Mouse (Mus musculus) hindbrain, embryonic 15.5 days (tissue): ENCODE results near the gene Timm17b. TPM values are rescaled to one million over a fixed set of nuclear protein-coding genes. Genes with fewer than 3 reads are reported as not detected.
"Not testable (repeated sequence)": the region's sequence is repeated elsewhere in the genome, so short reads cannot be mapped to it uniquely, and the experiment has no call there.

Experiments used
- ATAC-seq: fragments of 200-750 bp; cut with Nextera tagmentation; 2 replicates; pipeline ENCODE4 v1.8.0; 2017; ENCODE audit warnings: low read depth, moderate number of reproducible peaks, moderate TSS enrichment; ENCODE audit not compliant: low FRiP score
- H3K27ac ChIP-seq: fragments of 300-500 bp; sonication (generic); replicated peaks from 2 replicates; pipeline ENCODE4 v1.5.1; 2015; ENCODE audit warnings: mild to moderate bottlenecking, inconsistent platforms
- H3K27me3 ChIP-seq: fragments of 300-500 bp; sonication (generic); 2 replicates; pipeline ENCODE4 v1.6.1; 2015; ENCODE audit warnings: control low read depth, inconsistent platforms
- H3K36me3 ChIP-seq: fragments of 300-500 bp; sonication (generic); 2 replicates; pipeline ENCODE4 v1.6.1; 2015; ENCODE audit warnings: control low read depth, inconsistent platforms
- H3K4me1 ChIP-seq: fragments of 300-500 bp; sonication (generic); replicated peaks from 2 replicates; pipeline ENCODE4 v1.6.1; 2015; ENCODE audit warnings: control low read depth, inconsistent platforms
- H3K4me2 ChIP-seq: fragments of 300-500 bp; sonication (generic); 2 replicates; pipeline ENCODE4 v1.6.1; 2015; ENCODE audit warnings: moderate library complexity, mild to moderate bottlenecking, inconsistent platforms
- H3K4me3 ChIP-seq: fragments of 300-500 bp; sonication (generic); 2 replicates; pipeline ENCODE4 v1.5.1; 2015; ENCODE audit warnings: mild to moderate bottlenecking, inconsistent platforms
- H3K9ac ChIP-seq: fragments of 300-500 bp; sonication (generic); 2 replicates; pipeline ENCODE4 v1.6.1; 2015; ENCODE audit warnings: inconsistent platforms
- H3K9me3 ChIP-seq: fragments of 300-500 bp; sonication (generic); 2 replicates; pipeline ENCODE4 v1.6.1; 2016; ENCODE audit warnings: control low read depth, inconsistent platforms
- WGBS: fragments of 180-500 bp; shearing (Covaris S2); methylation state at CpG from one replicate; pipeline ENCODE4 v1.1.7; 2015; 5-methylcytosine and 5-hydroxymethylcytosine counted together
- polyA plus RNA-seq: library from polyadenylated mRNA; unstranded; fragments of >200 nt; fragmentation: Nextera tagmentation; extraction: Ambion mirVana; gene quantifications from 2 replicates; pipeline ENCODE4 v1.2.1, GENCODE M21; 2015

Gene Timm17b
- polyA plus RNA-seq, 1 experiment from 2014 or later, result 158 TPM

DNA sequence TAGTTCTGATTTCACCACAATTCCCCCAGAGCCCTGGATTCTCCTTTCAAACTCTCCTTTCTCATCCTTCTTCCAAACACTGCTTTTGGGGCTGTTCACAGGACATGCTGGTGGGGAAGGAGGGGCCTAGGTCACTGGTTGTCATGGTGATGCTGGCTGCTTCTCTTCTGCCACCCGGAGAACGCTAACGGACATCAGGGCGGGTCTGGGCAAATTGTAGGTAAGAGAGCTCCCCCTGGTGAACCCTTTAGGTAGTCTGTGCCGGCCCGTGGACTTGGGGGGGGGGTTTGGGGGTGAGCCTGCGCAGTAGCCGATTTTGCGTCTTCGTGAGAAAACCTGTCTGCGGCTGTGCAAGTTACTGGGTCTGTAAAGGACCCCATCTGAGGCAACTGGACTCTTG, 19.3 kb upstream of the Timm17b start:
- H3K27me3 ChIP-seq, result no peaks in the 10 kb centered on the region
- peak; percentile 40 for ATAC-seq
- H3K27ac ChIP-seq, result 0 out of 2 replicates have a peak overlapping the region, but pooled peaks have one; percentile 42
- H3K4me2 ChIP-seq, result peak overlapping the region; percentile 84
- H3K9me3 ChIP-seq, result no peaks in the 10 kb centered on the region
- H3K4me1 ChIP-seq, result peaks cover 15% of the 10 kb centered on the region; the same call in 1 of the 2 replicates
- peak overlapping the region; percentile 58 for H3K4me3 ChIP-seq
- H3K36me3 ChIP-seq, result no peaks in the 10 kb centered on the region
- H3K9ac ChIP-seq, result 0 out of 2 replicates have a peak overlapping the region, but pooled peaks have one; percentile 7
- 11% methylated on average over 11 of the region's 11 CpGs for WGBS

DNA sequence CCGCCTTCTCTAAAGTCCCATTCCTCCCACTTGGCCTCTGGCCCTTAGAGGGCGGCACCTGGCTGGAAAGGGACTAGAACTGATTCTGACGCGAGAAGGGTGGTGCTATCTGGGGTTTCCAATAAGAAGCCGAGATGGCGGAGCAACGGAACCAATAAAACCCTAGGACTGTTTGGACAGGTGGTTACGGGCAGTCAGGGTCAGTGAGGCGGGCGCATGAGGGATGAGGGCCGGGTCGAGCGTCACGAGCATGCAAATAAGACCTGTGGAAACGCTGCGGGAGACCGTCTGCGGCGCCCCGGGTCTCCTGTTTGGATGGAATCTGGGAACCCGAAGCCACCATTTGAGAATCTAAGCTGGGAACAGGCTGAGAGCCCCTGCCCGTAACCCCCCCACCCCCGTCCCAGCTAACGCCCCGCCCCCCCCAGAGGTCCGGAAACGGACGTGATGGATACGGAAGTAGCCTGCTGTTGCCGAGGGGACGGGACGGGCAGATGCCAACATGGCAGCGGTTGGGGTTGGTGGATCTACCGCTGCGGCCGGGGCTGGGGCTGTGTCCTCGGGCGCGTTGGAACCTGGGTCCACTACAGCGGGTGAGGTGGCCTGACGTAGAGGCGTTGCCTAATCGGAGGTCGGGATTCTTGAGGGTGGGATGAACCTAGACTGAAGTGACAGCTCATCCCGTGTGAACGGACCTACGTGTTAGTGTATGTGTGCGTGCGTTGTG, 15.2 kb upstream of the Timm17b start, which contains the start of gene Slc35a2:
Gene Slc35a2, plus strand, starts transcription at position 188 of the 727 bp plus-strand sequence.
- 21% methylated on average over 49 of the region's 49 CpGs for WGBS
- H3K27me3 ChIP-seq, result no peaks in the 10 kb centered on the region
- H3K9me3 ChIP-seq, result no peaks in the 10 kb centered on the region

DNA sequence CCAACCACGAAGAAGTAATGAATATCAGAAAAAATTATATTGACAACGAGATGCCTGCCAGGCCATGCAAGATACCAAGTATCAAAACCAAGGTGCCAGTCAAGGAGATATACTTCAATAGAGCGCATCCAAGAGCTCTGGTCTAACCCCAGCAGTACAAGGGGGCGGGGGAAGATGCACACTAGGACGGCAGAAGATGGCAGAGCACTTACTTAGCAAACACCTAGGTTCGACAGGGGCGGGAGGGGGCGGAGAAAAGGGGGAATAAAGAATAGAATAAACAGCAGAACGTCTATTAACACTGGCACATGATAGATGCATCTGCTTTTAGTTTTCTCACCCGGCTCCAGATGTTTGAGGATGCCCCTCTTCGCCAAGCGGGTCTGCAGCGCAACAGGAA, 946 bp upstream of the Timm17b start:
- H3K27me3 ChIP-seq, result no peaks in the 10 kb centered on the region
- no peaks in the 10 kb centered on the region for H3K9me3 ChIP-seq
- peaks cover 16% of the 10 kb centered on the region for H3K36me3 ChIP-seq
- H3K27ac ChIP-seq, result peak overlapping the region; percentile 93
- peaks cover 17% of the 10 kb centered on the region for H3K4me1 ChIP-seq
- WGBS, result 40% methylated on average over 12 of the region's 13 CpGs
- peak overlapping the region; percentile 66 for H3K4me3 ChIP-seq
- ATAC-seq, result no peak
- peak overlapping the region; percentile 59 for H3K4me2 ChIP-seq
- H3K9ac ChIP-seq, result peak overlapping the region; percentile 49

More for the DNA sequence above, 15.2 kb upstream of the Timm17b start, which contains the start of gene Slc35a2:
- Histone ChIP-seq H3K4me1 (peaks cover 16% of the 10 kb centered on the region; the same call in 1 of the 2 replicates), H3K36me3 (no peaks in the 10 kb centered on the region), H3K9ac (peak within 1 kb of the TSS; percentile 49), H3K27ac (peak within 1 kb of the TSS; percentile 92), H3K4me2 (peak within 1 kb of the TSS; percentile 58), H3K4me3 (peak within 1 kb of the TSS; percentile 60)
- peak; percentile 91 for ATAC-seq

DNA sequence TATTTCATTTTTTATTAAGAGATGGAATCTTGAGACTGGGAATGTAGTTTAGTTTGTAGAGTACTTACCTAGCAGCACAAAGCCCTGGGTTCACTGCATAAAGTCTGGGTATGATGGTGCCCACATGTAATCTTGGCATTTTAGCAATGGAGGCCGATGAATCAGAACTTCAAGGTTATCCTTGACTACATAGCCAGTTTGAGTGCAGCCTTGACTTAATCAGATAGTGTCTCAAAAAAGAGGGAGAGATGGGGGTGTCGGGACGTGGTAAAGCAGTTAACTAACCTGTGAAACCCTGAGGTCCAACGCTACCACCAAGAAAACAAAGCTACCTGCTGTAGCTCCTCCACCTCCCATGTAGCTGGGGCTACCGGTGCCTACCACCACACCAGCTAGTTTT, 5.3 kb downstream of the Timm17b start:
- no peak overlapping the region for H3K4me2 ChIP-seq
- no peaks in the 10 kb centered on the region for H3K36me3 ChIP-seq
- 90% methylated on average over 5 of the region's 5 CpGs for WGBS
- no peak overlapping the region for H3K4me3 ChIP-seq
- no peak overlapping the region for H3K9ac ChIP-seq
- no peaks in the 10 kb centered on the region for H3K9me3 ChIP-seq
- peaks cover 8% of the 10 kb centered on the region; the same call in 1 of the 2 replicates for H3K4me1 ChIP-seq
- ATAC-seq, result no peak
- H3K27me3 ChIP-seq, result no peaks in the 10 kb centered on the region
- H3K27ac ChIP-seq, result no peak overlapping the region

DNA sequence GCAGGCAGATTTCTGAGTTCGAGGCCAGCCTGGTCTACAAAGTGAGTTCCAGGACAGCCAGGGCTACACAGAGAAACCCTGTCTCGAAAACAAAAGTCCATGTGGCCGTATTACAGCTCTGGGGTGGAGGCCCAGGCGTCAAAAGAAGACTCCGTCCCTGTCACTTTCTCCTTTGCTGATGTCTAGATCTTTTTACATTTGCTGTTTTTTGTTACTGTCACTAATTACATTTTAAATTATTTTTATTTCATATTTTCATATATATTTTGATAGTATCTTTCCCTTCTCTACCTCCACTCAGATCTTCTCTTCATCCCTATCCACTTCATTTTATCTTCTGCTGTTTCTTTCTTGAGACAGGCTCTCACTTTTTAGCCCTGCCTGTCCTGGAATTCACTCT, 8.6 kb downstream of the Timm17b start, which contains the start of gene Gm10491:
Gene Gm10491, minus strand, starts transcription at position 101 of the 400 bp plus-strand sequence.
- Histone ChIP-seq H3K4me2 (no peak within 1 kb of the TSS), H3K4me3 (no peak within 1 kb of the TSS), H3K9me3 (no peaks in the 10 kb centered on the region), H3K4me1 (no peaks in the 10 kb centered on the region), H3K36me3 (no peaks in the 10 kb centered on the region), H3K27ac (no peak within 1 kb of the TSS), H3K27me3 (no peaks in the 10 kb centered on the region), H3K9ac (no peak within 1 kb of the TSS)
- 81% methylated on average over 5 of the region's 5 CpGs for WGBS
- no peak for ATAC-seq

DNA sequence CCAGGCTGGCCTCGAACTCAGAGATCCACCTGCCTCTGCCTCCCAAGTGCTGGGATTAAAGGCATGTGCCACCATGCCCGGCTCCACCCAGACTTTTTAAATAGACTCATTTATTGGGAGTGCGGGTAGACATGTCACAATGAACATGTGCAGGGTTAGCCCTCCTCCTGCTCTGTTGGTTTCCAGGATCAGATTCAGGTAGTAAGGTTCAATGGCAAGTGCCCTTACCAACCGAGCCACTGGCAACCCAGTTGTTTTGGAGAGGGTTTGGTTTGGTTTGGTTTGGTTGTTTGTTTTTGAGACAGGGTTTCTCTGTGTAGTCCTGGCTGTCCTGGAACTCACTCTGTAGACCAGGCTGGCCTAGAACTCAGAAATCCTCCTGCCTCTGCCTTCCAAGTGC, 10.1 kb downstream of the Timm17b start, which contains the start of gene Gm10490:
Gene Gm10490, plus strand, starts transcription at position 301 of the 400 bp plus-strand sequence.
- 97% methylated on average over 4 of the region's 4 CpGs for WGBS
- not testable (repeated sequence) for H3K4me1 ChIP-seq, ATAC-seq

DNA sequence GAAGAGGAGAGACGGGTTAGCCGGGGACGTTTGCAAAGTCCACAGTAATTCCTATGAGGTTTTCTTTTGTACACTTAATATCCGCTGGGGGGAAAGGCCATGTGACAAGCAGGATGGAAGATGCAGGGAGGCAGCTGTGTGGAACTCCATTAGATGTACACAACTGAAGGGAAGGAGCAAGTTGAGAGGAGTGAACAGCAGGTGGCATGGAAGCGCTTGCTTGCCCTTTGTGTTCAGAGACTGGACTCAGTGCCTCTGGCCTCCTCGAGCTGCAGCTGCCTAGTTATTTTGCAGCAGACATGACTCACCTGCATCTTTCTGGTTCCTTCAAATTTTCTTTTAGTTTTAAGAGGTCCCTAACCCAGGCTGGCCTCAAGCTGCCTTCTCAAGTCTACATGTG, 11.3 kb downstream of the Timm17b start:
- H3K27me3 ChIP-seq, result no peaks in the 10 kb centered on the region
- 50% methylated on average over 6 of the region's 6 CpGs for WGBS
- ATAC-seq, result 0 out of 2 replicates have a peak, but pooled peaks have one; percentile 30
- no peak overlapping the region for H3K4me2 ChIP-seq
- H3K9ac ChIP-seq, result no peak overlapping the region
- no peaks in the 10 kb centered on the region for H3K4me1 ChIP-seq
- no peak overlapping the region for H3K27ac ChIP-seq
- no peaks in the 10 kb centered on the region for H3K9me3 ChIP-seq
- H3K4me3 ChIP-seq, result no peak overlapping the region
- no peaks in the 10 kb centered on the region for H3K36me3 ChIP-seq

More for the DNA sequence above, 10.1 kb downstream of the Timm17b start, which contains the start of gene Gm10490:
- H3K36me3 ChIP-seq, H3K9ac ChIP-seq, H3K27ac ChIP-seq, H3K27me3 ChIP-seq, H3K4me2 ChIP-seq, H3K4me3 ChIP-seq, H3K9me3 ChIP-seq: not testable (repeated sequence)

DNA sequence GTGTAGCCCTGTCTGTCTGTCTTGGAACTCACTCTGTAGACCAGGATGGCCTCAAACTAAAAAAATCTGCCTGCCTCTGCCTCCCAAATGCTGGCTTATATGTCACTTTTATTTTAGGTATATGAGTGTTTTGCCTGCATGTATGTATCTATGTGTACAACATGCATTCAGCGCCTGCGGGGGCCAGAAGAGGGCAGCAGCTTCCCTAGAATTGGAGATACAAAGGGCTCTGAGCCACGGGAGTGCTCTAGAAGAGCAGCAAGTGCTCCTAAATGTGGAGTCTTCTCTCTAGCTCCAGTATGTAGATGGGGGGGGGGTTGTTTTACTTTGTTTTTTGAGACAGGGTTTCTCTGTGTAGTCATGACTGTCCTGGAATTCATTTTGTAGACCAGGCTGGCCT, 16.5 kb downstream of the Timm17b start:
- not testable (repeated sequence) for H3K4me3 ChIP-seq, H3K27ac ChIP-seq, H3K36me3 ChIP-seq, H3K4me2 ChIP-seq, H3K27me3 ChIP-seq, H3K9me3 ChIP-seq, ATAC-seq, H3K9ac ChIP-seq, H3K4me1 ChIP-seq
- 25% methylated on average over 3 of the region's 3 CpGs for WGBS

DNA sequence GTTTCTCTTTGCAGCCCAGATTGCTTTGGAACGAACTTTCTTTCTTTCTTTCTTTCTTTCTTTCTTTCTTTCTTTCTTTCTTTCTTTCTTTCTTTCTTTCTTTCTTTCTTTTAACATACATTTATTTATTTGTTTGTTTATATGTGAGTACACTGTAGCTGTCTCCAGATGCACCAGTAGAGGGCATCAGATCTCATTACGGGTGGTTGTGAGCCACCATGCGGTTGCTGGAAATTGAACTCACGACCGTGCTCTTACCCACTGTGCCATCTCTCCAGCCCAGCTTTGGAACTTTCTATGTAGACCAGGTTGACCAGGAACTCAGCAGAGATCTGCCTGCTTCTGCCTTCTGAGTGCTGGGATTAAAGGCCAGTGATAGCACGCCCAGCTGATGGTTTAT, 18.8 kb downstream of the Timm17b start:
- not testable (repeated sequence) for H3K4me2 ChIP-seq, H3K27me3 ChIP-seq, H3K9me3 ChIP-seq, H3K36me3 ChIP-seq, H3K4me3 ChIP-seq, ATAC-seq, H3K4me1 ChIP-seq, H3K9ac ChIP-seq, H3K27ac ChIP-seq
- WGBS, result 74% methylated on average over 6 of the region's 6 CpGs

DNA sequence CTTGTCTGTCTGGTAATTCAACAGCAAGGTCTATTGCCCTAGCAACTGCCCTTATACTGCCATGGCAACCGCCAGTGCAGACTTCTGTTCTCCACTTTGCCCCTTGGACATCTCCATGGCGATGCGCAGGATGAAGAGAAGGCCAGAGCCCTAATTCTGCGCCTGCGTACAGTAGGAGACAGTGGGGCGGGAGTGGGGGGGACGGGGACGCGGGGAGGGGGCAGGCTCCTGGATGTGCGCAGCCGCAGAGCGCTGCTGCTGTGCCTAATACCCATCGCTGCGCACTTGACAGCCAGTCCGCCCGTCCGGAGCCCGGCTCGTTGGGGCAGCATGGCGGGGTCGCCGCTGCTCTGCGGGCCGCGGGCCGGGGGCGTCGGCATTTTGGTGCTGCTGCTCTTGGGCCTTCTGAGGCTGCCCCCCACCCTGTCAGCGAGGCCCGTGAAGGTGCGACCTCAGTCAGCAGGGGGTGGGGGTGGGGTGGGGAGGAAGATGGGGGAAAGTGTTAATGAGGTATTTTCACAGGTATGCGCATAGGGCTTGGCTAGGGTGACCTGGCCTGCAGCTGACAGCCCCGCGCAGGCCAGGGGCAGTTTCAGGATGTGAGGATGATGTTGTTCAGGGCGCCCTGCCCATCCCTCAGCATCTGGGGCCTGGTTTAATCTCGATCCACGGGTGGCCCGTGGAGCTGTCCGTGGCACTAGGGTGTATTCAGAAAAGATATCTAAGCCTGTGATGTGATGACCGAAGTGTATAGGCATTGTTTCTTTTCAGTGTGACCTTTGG, 20.6 kb downstream of the Timm17b start, which contains the start of gene Pcsk1n:
Gene Pcsk1n, plus strand, starts transcription at position 222 of the 783 bp plus-strand sequence.
- Histone ChIP-seq H3K27me3 (no peaks in the 10 kb centered on the region), H3K4me3 (peak within 1 kb of the TSS; percentile 53), H3K9ac (peak within 1 kb of the TSS; percentile 64), H3K4me2 (peak within 1 kb of the TSS; percentile 70), H3K9me3 (no peaks in the 10 kb centered on the region), H3K27ac (peak within 1 kb of the TSS; percentile 85), H3K36me3 (no peaks in the 10 kb centered on the region; the same call in 1 of the 2 replicates), H3K4me1 (peaks cover 12% of the 10 kb centered on the region; the same call in 1 of the 2 replicates)
- 15% methylated on average over 29 of the region's 40 CpGs for WGBS
- peak; percentile 93 for ATAC-seq

DNA sequence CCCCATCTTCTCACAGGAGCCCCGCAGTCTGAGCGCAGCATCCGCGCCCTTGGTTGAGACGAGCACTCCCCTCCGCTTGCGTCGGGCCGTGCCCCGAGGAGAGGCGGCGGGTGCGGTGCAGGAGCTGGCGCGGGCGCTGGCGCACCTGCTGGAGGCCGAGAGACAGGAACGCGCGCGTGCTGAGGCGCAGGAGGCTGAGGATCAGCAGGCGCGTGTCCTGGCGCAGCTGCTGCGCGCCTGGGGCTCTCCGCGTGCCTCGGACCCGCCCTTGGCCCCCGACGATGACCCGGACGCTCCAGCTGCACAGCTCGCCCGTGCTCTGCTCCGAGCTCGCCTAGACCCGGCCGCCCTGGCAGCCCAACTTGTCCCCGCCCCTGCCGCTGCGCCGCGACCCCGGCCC, 22.9 kb downstream of the Timm17b start:
- Histone ChIP-seq H3K4me2 (peak overlapping the region; percentile 70), H3K27me3 (no peaks in the 10 kb centered on the region), H3K4me1 (peaks cover 12% of the 10 kb centered on the region; the same call in 1 of the 2 replicates), H3K9ac (peak overlapping the region; percentile 53), H3K27ac (peak overlapping the region; percentile 85), H3K36me3 (no peaks in the 10 kb centered on the region; the same call in 1 of the 2 replicates), H3K9me3 (no peaks in the 10 kb centered on the region), H3K4me3 (peak overlapping the region; percentile 53)
- no peak for ATAC-seq
- 15% methylated on average over 43 of the region's 48 CpGs for WGBS
